Mouse (Mus musculus) ZHBTc4 (cell line): ENCODE results near the gene Mettl16.

Experiments
- DNase-seq: peaks from one replicate; pipeline ENCODE4 v3.0.0-alpha.2; 2011; ENCODE audit warnings: low read depth, low spot score

Mettl16 gene

DNA sequence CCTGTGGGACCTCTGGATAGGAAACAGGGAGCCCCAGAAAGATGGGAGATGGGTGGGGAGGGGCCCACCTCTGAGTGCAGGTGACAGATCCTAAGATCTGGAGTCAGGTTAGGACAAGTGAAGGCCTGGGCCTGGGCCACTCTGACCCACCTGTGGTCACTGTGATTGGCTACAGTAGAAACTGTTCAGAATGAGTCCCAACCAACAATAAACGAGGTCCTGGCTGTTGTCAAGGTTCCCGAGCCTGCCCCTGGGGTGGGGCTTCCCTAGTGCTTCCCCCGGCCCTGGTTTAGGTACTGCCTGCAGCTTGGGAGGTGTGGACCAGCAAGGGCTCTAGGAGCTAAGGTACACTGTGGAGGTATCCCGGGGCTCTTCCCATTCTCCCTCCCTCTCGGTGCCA, 73.1 kb downstream of the Mettl16 start:
- no peak for DNase-seq

DNA sequence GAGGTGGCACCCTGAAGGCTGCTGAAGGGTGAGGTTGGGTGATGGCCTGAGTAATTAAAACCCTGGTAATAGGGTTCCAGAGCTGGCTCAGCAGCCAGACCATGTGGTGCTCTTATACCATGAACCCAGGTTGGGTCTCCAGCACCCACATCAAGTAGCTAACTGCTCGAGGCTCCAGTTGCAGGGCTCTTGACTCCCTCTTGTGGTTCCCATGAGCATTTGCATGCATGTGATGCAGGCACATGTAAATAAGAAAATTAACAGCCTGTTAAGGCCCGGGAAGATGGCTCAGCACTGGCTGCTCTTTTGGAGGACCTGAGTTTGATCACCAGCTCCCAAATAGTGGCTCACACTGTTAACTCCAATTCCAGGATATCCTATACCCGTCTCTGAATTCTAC, 75.2 kb downstream of the Mettl16 start:
- DNase-seq = peak; percentile 75

DNA sequence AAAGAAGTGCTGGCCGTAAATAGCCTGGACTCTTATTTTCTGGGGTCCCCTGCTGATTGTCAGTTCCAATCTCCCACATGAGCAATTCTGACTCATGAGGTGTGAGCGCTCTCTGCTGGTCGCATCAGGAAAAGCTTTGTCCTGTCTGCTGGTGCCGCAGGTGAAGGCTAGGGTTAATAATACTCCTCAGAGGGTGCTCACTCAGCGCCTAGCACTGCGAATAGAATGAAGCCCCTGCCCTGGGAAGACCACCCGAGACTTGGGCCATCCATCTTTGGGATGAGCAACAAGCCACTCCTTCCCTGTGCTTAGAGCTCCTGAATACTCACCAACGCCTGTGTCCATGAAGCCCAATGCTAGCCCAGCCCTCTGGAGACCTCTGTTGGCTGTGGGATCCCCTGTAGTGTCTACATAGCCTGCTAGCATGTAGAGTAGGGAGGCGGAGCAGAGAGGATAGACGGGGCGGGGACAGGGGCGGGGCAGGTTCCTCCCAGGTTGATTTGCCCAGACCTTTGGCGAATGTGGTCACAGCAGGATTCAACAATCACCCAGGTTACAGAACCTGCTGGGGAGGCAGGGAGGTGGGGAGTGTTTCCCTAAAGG, 77.4 kb downstream of the Mettl16 start:
- DNase-seq = peak; percentile 94

DNA sequence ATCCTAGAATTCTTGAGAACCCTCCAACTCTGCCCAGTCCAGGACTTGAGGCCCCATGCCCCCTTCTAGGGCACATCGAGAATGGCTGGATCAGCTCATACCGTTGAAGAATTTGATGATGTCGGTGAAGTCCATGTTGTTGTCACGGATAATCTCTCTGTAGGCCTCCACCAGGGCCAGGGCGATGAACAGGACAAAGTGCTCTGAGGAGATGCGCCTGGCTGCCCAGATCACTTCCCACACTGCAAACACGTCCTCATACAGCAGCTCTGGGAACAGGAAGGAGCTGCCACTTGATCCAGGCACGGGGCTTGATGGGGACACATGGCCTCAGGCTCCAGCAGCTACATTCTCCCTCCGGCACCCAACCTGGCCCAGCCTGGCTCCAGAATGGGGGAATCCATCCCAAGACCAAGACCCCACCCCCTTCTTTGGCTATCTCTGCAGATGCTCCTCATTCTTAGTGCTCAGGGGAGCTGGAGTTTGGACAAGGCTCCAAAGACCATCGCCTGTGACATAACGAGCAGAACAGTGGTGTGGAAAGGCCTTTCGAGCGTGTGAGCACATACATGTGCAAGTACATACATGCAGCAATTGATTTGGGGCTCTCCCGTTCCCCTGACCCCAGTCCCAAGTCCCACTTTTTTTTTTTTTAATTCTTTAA, 80.5 kb downstream of the Mettl16 start:
- no peak for DNase-seq

DNA sequence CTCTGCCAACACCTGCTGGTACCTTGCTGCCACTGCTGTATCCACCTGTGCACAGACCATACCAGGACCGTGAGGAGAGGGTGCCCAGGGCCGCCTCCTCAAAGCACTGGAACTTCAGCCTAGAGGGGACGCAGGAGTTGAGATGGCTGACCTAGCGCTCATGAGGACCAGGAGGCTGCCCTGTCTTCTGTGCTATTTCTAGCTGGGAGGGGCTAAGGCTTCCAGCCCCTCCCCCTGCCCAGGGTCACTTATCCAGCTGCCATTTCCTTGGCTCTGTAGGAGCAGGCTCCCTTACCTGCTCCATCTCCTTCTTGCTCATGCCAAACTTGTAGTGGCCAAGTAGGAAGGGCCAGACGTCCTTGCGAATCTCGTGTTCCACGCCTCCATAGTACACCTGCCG, 87.1 kb downstream of the Mettl16 start:
- DNase-seq = peak; percentile 52

DNA sequence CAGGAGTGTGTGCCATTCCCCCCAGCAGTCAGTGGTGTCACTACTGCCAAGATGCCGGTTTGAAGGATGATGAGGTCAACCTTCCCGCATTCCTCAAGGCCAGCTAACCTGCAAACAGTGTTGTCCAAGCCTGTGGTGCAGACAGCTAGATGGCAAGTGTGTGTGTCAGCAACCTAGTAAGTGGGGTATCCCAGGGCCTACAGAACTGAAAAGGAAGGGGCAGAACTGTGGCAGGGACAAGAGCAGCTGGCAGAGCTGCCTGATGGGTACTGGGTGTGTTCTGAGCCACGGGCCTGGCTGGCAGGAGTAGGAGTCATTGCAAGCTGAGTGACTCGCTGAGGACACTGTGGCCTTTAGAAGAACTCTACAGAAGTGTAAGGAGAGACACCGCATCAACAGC, 91.5 kb downstream of the Mettl16 start:
- DNase-seq = no peak

DNA sequence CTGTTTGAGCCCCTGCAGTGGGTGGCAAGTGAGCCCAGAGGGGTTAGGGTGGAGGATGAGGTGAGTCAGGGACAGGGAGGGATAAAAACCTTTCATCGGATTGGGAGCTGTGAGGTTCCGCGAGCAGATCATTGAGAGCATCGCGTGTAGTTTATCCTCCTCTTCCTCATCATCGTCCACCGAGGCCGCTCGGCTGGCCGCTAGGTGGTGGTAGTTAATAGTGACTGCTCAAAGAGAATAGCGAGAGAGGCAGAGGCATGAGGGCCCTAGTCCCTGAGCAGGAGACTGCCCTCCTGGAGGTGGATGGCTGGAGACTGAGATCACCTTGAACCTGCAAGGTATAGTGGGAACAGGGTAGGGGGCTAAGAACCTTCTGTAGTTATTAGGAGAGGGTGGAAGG, 92.8 kb downstream of the Mettl16 start:
- no peak for DNase-seq

DNA sequence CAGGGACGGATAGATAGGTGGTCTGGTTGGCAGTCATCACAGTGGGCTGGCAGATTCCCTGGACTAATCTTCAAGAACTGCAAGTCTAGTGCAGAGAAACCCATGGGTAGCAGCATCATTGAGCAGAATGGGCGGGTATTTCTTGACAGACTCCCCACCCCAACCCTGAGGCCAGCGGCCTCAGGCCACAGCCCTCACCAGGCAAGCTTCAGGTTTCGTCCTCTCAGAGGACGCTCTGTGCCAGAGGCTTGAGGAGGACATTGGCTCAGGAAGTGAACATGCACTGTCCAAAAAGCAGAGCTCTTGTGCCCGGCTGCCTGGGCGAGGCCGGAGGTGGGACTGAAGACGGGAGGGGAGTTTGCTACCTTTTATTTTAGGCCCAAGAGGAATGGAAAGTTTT, 93.8 kb downstream of the Mettl16 start:
- no peak for DNase-seq

DNA sequence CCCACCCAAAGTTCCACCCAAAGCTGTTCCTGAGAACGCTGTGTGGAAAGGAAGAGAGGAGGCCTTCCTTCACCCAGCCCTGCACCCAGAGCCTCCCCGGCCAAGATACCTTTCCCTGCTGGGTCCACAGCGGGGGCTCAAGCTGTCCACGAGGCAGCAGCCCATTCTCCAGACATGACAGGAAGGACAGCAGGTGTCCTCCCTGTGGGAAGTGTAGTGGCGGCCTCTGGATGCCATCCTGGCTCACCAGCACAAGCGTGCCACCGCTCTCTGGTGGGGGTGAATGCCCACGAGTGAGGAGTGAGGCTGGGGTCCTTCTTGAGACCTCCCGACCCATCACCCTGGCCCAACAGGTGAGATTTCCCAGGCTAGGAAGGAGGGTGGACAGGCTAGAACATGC, 94.6 kb downstream of the Mettl16 start:
- DNase-seq = no peak

DNA sequence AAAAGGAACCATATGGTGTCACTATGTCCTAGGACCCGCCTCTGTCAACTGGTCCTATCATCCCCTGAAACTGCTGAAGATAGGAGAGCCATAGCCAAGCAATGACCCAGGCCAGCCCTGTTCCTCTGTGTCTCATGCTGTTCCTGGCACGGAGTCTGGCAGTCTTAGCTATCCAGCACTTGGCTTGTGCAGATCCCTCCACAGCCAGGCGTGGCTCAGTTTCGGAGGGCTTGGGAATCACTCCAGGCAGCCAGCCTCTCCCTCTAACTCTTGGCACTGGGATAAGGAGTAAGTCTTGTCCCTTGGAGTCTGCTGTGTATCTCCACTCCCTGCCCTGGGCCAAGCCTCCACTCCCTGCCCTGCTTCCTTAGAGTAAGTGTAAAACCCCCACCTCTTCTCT, 96.0 kb downstream of the Mettl16 start:
- no peak for DNase-seq

DNA sequence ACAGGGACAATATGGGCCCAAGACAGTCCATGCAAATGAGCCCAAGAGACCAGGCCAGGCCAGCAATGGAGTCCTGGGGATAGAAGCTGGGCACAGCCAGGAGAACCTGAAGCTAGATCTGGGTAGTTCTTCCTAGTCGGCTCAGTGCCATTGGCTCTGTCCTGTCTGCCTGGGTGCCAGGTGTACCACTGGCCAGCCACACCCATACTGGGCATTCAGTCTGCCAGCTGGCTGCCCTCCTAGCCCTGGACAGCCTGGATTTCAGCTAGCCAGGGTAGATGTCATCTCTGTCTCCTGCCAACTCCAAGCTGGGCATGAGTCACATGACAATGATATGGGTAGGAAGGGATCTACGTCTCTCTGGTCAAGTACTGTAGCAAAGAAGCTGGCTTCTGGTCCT, 96.6 kb downstream of the Mettl16 start:
- no peak for DNase-seq

DNA sequence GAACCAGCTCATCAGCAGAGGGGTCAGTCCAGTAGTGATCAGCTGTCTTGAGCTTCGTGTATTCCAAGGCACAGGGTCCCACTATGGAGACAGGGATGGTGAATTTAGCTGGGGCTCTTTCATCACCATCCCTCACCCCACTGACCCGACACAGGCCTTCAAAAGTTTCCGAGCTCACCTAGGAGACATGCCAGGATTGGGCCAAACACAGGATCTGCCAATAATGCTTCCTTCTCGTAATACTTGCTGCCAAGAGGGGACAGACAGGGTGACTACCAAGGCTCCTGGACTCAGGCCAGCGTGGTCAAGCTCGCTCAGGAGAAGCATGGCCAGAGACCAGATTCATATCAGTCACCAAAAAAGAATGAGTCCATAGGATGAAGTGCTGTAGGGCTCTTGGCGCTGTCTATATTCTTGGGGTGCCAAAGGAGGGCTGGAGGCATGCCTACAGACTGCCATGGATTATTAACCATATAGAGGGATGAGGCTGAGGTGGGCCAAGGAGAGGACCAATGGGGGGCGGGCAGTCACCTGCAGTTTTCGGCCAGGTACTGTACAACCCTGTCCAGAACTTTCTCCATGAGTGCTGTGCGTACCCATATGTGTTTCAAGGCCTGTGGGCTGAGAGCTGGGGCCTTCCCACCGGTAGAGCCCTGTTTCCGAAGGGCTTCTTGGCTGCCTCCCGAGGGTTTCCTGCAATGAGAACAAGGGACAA, 97.6 kb downstream of the Mettl16 start:
- no peak for DNase-seq

DNA sequence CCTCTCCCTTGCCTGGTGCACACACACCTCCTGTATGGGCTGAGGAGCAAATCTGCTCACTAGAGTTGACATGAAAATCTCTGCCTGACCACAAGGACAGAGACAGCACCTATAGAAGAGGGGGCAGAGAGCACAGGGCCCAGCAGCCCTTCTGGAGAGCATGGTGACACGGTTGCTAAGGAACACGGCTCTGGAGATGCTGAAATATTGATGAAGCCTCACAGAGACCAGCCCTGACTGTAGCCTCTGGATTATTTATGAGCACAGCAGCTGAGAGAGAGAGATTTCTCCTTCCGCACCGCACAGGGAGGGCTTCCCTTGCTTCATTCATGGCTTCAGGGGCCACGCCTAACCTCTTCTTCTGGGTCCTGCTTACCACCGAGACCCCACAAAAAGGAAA, 99.0 kb downstream of the Mettl16 start:
- DNase-seq = no peak

DNA sequence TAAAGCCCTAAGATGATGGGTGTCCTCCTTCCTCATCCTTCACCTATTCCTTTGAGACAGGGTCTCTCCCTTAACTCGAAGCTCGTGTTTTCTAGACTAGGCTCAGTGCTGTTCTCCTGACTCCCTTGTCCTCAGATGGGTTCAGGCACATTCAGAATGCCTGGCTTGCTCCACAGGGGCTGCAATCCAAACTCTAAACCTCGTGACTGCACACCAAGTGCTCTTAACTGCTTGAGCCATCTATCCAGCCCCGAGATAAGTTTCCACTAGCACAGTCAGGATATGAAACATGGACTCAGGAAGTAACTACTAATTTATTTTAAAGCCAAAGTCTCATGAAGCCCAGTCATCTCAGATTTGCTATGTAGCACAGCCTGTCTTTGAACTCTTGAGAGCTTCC, 99.9 kb downstream of the Mettl16 start:
- DNase-seq = no peak

DNA sequence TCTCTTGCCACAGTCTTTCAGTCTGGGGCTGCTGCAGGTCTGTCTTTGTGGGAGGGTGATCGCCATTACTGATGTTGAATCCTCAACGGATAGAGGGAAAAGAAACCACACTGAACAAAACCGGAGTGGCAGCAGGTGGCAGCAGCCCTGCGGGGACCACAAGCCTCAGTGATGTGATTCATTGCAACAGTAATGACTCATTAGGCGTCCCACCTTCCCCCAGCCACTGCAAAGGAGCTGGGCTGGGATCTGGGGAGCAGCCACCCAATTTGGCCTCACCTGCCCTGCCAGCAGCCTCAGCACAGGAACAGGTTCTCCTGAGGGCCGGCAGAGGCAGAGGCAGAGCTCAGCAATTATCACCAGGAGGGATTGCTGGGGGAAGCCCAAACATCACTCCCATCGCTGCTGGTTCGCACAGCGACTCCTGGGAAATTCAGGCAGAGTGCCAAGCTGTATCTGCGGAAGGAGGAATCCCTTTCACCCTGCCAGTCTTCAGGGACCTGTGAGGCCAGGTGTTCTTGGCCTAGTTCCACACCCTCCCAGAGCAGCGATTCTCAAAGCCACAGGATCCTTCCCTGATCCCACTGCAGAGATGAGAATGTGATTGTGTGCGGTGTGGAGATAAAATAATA, 100.5 kb downstream of the Mettl16 start:
- no peak for DNase-seq

DNA sequence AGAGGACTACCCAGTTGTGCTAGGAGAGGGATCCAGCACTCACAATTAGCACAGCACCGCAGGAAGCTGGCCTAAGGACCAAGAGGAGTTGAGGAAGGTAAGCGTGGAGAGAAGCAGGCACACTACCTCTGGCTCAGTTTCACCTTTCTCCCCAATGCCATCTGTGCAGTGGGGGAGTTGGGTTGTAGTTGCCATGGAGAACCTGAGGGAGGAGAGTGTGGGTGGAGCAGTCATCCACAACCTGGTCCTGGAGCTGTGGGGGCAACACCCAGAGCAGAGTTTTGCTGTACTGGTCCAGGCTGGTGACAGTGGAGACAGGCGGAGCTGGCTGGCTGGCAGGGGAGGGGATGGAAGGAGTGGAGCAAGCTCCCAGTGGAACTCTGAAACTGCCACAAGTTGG, 104.0 kb downstream of the Mettl16 start:
- DNase-seq = no peak

DNA sequence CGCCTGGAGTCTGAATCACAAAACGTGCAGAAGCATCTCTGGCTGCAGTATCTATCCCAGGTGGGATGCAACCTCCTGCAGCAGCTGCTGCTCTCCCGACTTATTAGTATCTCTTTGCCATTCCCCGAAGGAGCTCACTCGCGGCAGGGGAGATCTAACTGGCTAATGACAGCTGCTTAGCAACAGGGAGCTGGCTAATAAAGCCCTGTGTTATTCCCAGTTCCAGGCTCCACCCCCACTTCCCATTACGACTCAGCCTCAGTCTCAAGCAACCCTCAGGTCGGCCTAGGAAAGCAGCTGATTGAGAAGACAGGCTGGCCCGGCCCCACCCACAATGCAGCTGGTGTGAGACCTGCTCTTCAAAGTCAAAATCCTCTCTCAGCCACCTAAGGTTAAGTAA, 106.2 kb downstream of the Mettl16 start:
- DNase-seq = peak; percentile 94
